Mouse (Mus musculus): ENCODE measurements around the gene Pygl. TPM values are rescaled to one million over a fixed set of nuclear protein-coding genes. Genes with fewer than 3 reads are reported as not detected.

The Pygl gene
- polyA plus RNA-seq, 1 experiment from 2014 or later: 37.6 TPM

GRCm38 (mm10) chr12:70247683-70248474 lies 16.6 kb upstream of the Pygl start:
- Histone ChIP-seq H3K9ac (no peak overlapping the region), H3K27ac (no peak overlapping the region), H3K4me3 (replicated peaks) (no peak overlapping the region), H3K36me3 (no peaks in the 10 kb centered on the region), H3K27me3 (no peaks in the 10 kb centered on the region), H3K4me1 (no peaks in the 10 kb centered on the region), H3K4me2 (no peak overlapping the region), H3K9me3 (replicated peaks) (no peaks in the 10 kb centered on the region)
- WGBS: 72% methylated on average over 15 of the region's 15 CpGs
- no peak for ATAC-seq (replicated peaks; ENCODE audit: low FRiP score)

GRCm38 (mm10) chr12:70242550-70242949 lies 11.3 kb upstream of the Pygl start:
- ATAC-seq (replicated peaks; ENCODE audit: low FRiP score): no peak

GRCm38 (mm10) chr12:70239741-70240140 lies 8.5 kb upstream of the Pygl start:
- Histone ChIP-seq H3K27ac (no peak overlapping the region), H3K4me2 (no peak overlapping the region), H3K27me3 (no peaks in the 10 kb centered on the region), H3K4me1 (peaks cover 4% of the 10 kb centered on the region), H3K4me3 (replicated peaks) (no peak overlapping the region), H3K9ac (no peak overlapping the region), H3K9me3 (replicated peaks) (no peaks in the 10 kb centered on the region), H3K36me3 (no peaks in the 10 kb centered on the region)
- WGBS: 81% methylated on average over 5 of the region's 5 CpGs
- no peak for ATAC-seq (replicated peaks; ENCODE audit: low FRiP score)

More at GRCm38 (mm10) chr12:70242550-70242949, 11.3 kb upstream of the Pygl start:
- no peak overlapping the region for H3K4me3 ChIP-seq (replicated peaks)
- no peaks in the 10 kb centered on the region for H3K4me1 ChIP-seq
- WGBS: 86% methylated on average over 7 of the region's 7 CpGs
- no peaks in the 10 kb centered on the region for H3K27me3 ChIP-seq
- no peak overlapping the region for H3K4me2 ChIP-seq
- H3K36me3 ChIP-seq: no peaks in the 10 kb centered on the region
- H3K27ac ChIP-seq: no peak overlapping the region
- no peaks in the 10 kb centered on the region for H3K9me3 ChIP-seq (replicated peaks)
- no peak overlapping the region for H3K9ac ChIP-seq

- Histone ChIP-seq H3K4me1 (peaks cover 5% of the 10 kb centered on the region), H3K9me3 (replicated peaks) (no peaks in the 10 kb centered on the region), H3K9ac (no peak overlapping the region), H3K4me3 (replicated peaks) (no peak overlapping the region), H3K36me3 (no peaks in the 10 kb centered on the region), H3K27ac (no peak overlapping the region), H3K4me2 (no peak overlapping the region), H3K27me3 (no peaks in the 10 kb centered on the region)
- WGBS: 65% methylated on average over 8 of the region's 8 CpGs
- ATAC-seq (replicated peaks; ENCODE audit: low FRiP score): no peak
Observed at GRCm38 (mm10) chr12:70238604-70239003, 7.3 kb upstream of the Pygl start.

GRCm38 (mm10) chr12:70234938-70235484 lies 3.7 kb upstream of the Pygl start:
- peaks cover 10% of the 10 kb centered on the region for H3K4me1 ChIP-seq
- H3K36me3 ChIP-seq: no peaks in the 10 kb centered on the region
- H3K4me2 ChIP-seq: peak overlapping the region; percentile 67
- no peaks in the 10 kb centered on the region for H3K27me3 ChIP-seq
- peak overlapping the region; percentile 19 for H3K27ac ChIP-seq
- WGBS: 6% methylated on average over 13 of the region's 13 CpGs
- no peaks in the 10 kb centered on the region for H3K9me3 ChIP-seq (replicated peaks)
- ATAC-seq (replicated peaks; ENCODE audit: low FRiP score): peak; percentile 69
- H3K9ac ChIP-seq: peak overlapping the region; percentile 38
- H3K4me3 ChIP-seq (replicated peaks): peak overlapping the region; percentile 40

GRCm38 (mm10) chr12:70234411-70234810 lies 3.1 kb upstream of the Pygl start:
- WGBS: 15% methylated on average over 6 of the region's 6 CpGs
- peak; percentile 78 for ATAC-seq (replicated peaks; ENCODE audit: low FRiP score)
- Histone ChIP-seq H3K9ac (no peak overlapping the region), H3K4me2 (no peak overlapping the region), H3K9me3 (replicated peaks) (no peaks in the 10 kb centered on the region), H3K4me3 (replicated peaks) (no peak overlapping the region), H3K36me3 (no peaks in the 10 kb centered on the region), H3K27me3 (no peaks in the 10 kb centered on the region), H3K4me1 (peaks cover 10% of the 10 kb centered on the region), H3K27ac (no peak overlapping the region)

GRCm38 (mm10) chr12:70233637-70234315 lies 2.5 kb upstream of the Pygl start:
- 84% methylated on average over 6 of the region's 6 CpGs for WGBS
- Histone ChIP-seq H3K9me3 (replicated peaks) (no peaks in the 10 kb centered on the region), H3K36me3 (no peaks in the 10 kb centered on the region), H3K27ac (no peak overlapping the region), H3K4me2 (no peak overlapping the region), H3K27me3 (no peaks in the 10 kb centered on the region), H3K9ac (no peak overlapping the region), H3K4me1 (peaks cover 10% of the 10 kb centered on the region), H3K4me3 (replicated peaks) (no peak overlapping the region)
- ATAC-seq (replicated peaks; ENCODE audit: low FRiP score): no peak

GRCm38 (mm10) chr12:70232020-70232544 lies 794 bp upstream of the Pygl start:
- ATAC-seq (replicated peaks; ENCODE audit: low FRiP score): no peak

GRCm38 (mm10) chr12:70228155-70228554 lies 3.1 kb downstream of the Pygl start:
- ATAC-seq (replicated peaks; ENCODE audit: low FRiP score): no peak
- Histone ChIP-seq H3K27ac (peak overlapping the region; percentile 66; the same call in 1 of the 2 replicates), H3K4me2 (peak overlapping the region; percentile 95), H3K36me3 (no peaks in the 10 kb centered on the region), H3K9ac (0 out of 2 replicates have a peak overlapping the region, but pooled peaks have one; percentile 55), H3K4me1 (peaks cover 39% of the 10 kb centered on the region), H3K9me3 (replicated peaks) (no peaks in the 10 kb centered on the region), H3K4me3 (replicated peaks) (peak overlapping the region; percentile 60), H3K27me3 (no peaks in the 10 kb centered on the region)
- 71% methylated on average over 11 of the region's 11 CpGs for WGBS

More at GRCm38 (mm10) chr12:70232020-70232544, 794 bp upstream of the Pygl start:
- Histone ChIP-seq H3K4me1 (peaks cover 21% of the 10 kb centered on the region), H3K4me3 (replicated peaks) (no peak overlapping the region), H3K27ac (no peak overlapping the region), H3K4me2 (no peak overlapping the region), H3K9ac (no peak overlapping the region), H3K9me3 (replicated peaks) (no peaks in the 10 kb centered on the region), H3K27me3 (no peaks in the 10 kb centered on the region), H3K36me3 (no peaks in the 10 kb centered on the region)
- 51% methylated on average over 5 of the region's 5 CpGs for WGBS

- Histone ChIP-seq H3K27me3 (no peaks in the 10 kb centered on the region), H3K4me1 (peaks cover 43% of the 10 kb centered on the region), H3K27ac (peak overlapping the region; percentile 66), H3K36me3 (no peaks in the 10 kb centered on the region), H3K4me2 (peak overlapping the region; percentile 95), H3K9ac (peak overlapping the region; percentile 55), H3K4me3 (replicated peaks) (peak overlapping the region; percentile 60), H3K9me3 (replicated peaks) (no peaks in the 10 kb centered on the region)
- peak; percentile 93 for ATAC-seq (replicated peaks; ENCODE audit: low FRiP score)
- under 1% methylated on average over 49 of the region's 52 CpGs for WGBS
Observed at GRCm38 (mm10) chr12:70227121-70227932, 4.0 kb downstream of the Pygl start.

GRCm38 (mm10) chr12:70226655-70227054 lies 4.6 kb downstream of the Pygl start:
- Histone ChIP-seq H3K27me3 (no peaks in the 10 kb centered on the region), H3K9ac (peak overlapping the region; percentile 55), H3K9me3 (replicated peaks) (no peaks in the 10 kb centered on the region), H3K4me3 (replicated peaks) (peak overlapping the region; percentile 60), H3K4me1 (peaks cover 37% of the 10 kb centered on the region), H3K4me2 (peak overlapping the region; percentile 95), H3K36me3 (no peaks in the 10 kb centered on the region), H3K27ac (peak overlapping the region; percentile 66)
- 32% methylated on average over 5 of the region's 5 CpGs for WGBS
- ATAC-seq (replicated peaks; ENCODE audit: low FRiP score): peak; percentile 12; the same call in 1 of the 2 replicates

Data from kidney, embryonic 15.5 days (tissue).